Mouse (Mus musculus): ENCODE measurements around the gene Efcab11. TPM values are rescaled to one million over a fixed set of nuclear protein-coding genes. Genes with fewer than 3 reads are reported as not detected.
A peak's percentile ranks its signal among the peaks of the same experiment; 100 is the strongest.

Gene Efcab11
- total RNA-seq, 2 experiments from 2014 or later, result 0.30 to 0.33 TPM

GRCm38 (mm10) chr12:99686418-99686992 lies 197.7 kb downstream of the Efcab11 start:
- DNase-seq (ENCODE audit: low spot score in 2 of 2), result no peak

GRCm38 (mm10) chr12:99685451-99686100 lies 198.7 kb downstream of the Efcab11 start:
- no peak for DNase-seq (ENCODE audit: low spot score in 2 of 2)

GRCm38 (mm10) chr12:99681681-99682080 lies 202.6 kb downstream of the Efcab11 start:
- DNase-seq (ENCODE audit: low spot score in 2 of 2), result no peak

GRCm38 (mm10) chr12:99671866-99672191 lies 212.4 kb downstream of the Efcab11 start:
- peak in 1 of 2 experiments; percentile 25 for DNase-seq (ENCODE audit: low spot score in 2 of 2)

GRCm38 (mm10) chr12:99671162-99671865 lies 212.9 kb downstream of the Efcab11 start:
- DNase-seq (ENCODE audit: low spot score in 2 of 2), result peak in 1 of 2 experiments; percentile 46

GRCm38 (mm10) chr12:99670762-99671152 lies 213.5 kb downstream of the Efcab11 start:
- no peak for DNase-seq (ENCODE audit: low spot score in 2 of 2)

GRCm38 (mm10) chr12:99669976-99670761 lies 214.1 kb downstream of the Efcab11 start:
- peak; percentile 22 to 53 for DNase-seq (ENCODE audit: low spot score in 2 of 2)

GRCm38 (mm10) chr12:99654991-99655880 lies 229.0 kb downstream of the Efcab11 start:
- peak; percentile 54 to 81 for DNase-seq (ENCODE audit: low spot score in 2 of 2)

GRCm38 (mm10) chr12:99652459-99652858 lies 231.8 kb downstream of the Efcab11 start:
- DNase-seq (ENCODE audit: low spot score in 2 of 2), result no peak

GRCm38 (mm10) chr12:99649732-99650131 lies 234.5 kb downstream of the Efcab11 start:
- DNase-seq (ENCODE audit: low spot score in 2 of 2), result no peak

GRCm38 (mm10) chr12:99648781-99649180 lies 235.5 kb downstream of the Efcab11 start:
- no peak for DNase-seq (ENCODE audit: low spot score in 2 of 2)

GRCm38 (mm10) chr12:99646556-99647354 lies 237.5 kb downstream of the Efcab11 start:
- DNase-seq (ENCODE audit: low spot score in 2 of 2), result no peak

GRCm38 (mm10) chr12:99645418-99645817 lies 238.8 kb downstream of the Efcab11 start:
- peak; percentile 32 to 85 for DNase-seq (ENCODE audit: low spot score in 2 of 2)

- DNase-seq (ENCODE audit: low spot score in 2 of 2), result no peak
Measured at GRCm38 (mm10) chr12:99644966-99645365, 239.3 kb downstream of the Efcab11 start.

Other genes starting within 250 kb of the Efcab11 start
- gene Tdp1, start 78 bp upstream of the Efcab11 start, total RNA-seq (2021), result 10 to 100 TPM; 25.8 to 31.7 TPM
- 1 to 10 TPM; 8.1 to 8.7 TPM for gene Kcnk13, start 80.1 kb upstream of the Efcab11 start, total RNA-seq (2021)
- gene Psmc1, start 225.7 kb upstream of the Efcab11 start, total RNA-seq (2021), result 100 to 1,000 TPM; 186 to 195 TPM